Mouse (Mus musculus) forebrain, embryonic 15.5 days (tissue): ENCODE results near the gene Kxd1. TPM values are rescaled to one million over a fixed set of nuclear protein-coding genes. Genes with fewer than 3 reads are reported as not detected.

Source experiments
- ATAC-seq: fragments of 200-750 bp; cut with Nextera tagmentation; replicated peaks from 2 replicates; pipeline ENCODE4 v1.8.0; 2017; ENCODE audit warnings: mild to moderate bottlenecking, moderate TSS enrichment, moderate library complexity
- H3K27ac ChIP-seq: fragments of 300-500 bp; sonication (generic); replicated peaks from 2 replicates; pipeline ENCODE4 v1.5.1; 2015; ENCODE audit warnings: mild to moderate bottlenecking, inconsistent platforms
- H3K27me3 ChIP-seq: fragments of 300-500 bp; sonication (generic); 2 replicates; pipeline ENCODE4 v1.6.1; 2015; ENCODE audit warnings: inconsistent platforms
- H3K36me3 ChIP-seq: fragments of 300-500 bp; sonication (generic); 2 replicates; pipeline ENCODE4 v1.6.1; 2015; ENCODE audit warnings: mild to moderate bottlenecking, inconsistent platforms
- H3K4me1 ChIP-seq: fragments of 300-500 bp; sonication (generic); 2 replicates; pipeline ENCODE4 v1.6.1; 2015; ENCODE audit warnings: inconsistent platforms
- H3K4me2 ChIP-seq: fragments of 300-500 bp; sonication (generic); replicated peaks from 2 replicates; pipeline ENCODE4 v1.6.1; 2015; ENCODE audit warnings: mild to moderate bottlenecking, inconsistent platforms
- H3K4me3 ChIP-seq: fragments of 300-500 bp; sonication (generic); 2 replicates; pipeline ENCODE4 v1.5.1; 2015; ENCODE audit warnings: mild to moderate bottlenecking, inconsistent platforms
- H3K9ac ChIP-seq: fragments of 300-500 bp; sonication (generic); replicated peaks from 2 replicates; pipeline ENCODE4 v1.6.1; 2015; ENCODE audit warnings: mild to moderate bottlenecking, inconsistent platforms
- H3K9me3 ChIP-seq: fragments of 300-500 bp; sonication (generic); 2 replicates; pipeline ENCODE4 v1.6.1; 2016; ENCODE audit warnings: inconsistent platforms
- WGBS: fragments of 180-500 bp; shearing (Covaris S2); methylation state at CpG from one replicate; pipeline ENCODE4 v1.1.7; 2015; ENCODE audit warnings: mixed read lengths; 5-methylcytosine and 5-hydroxymethylcytosine counted together
- polyA plus RNA-seq: library from polyadenylated mRNA; unstranded; fragments of >200 nt; fragmentation: Nextera tagmentation; extraction: Ambion mirVana; gene quantifications from 2 replicates; pipeline ENCODE4 v1.2.1, GENCODE M21; 2015

Gene Kxd1
- polyA plus RNA-seq, 1 experiment from 2014 or later = 49.8 TPM

DNA sequence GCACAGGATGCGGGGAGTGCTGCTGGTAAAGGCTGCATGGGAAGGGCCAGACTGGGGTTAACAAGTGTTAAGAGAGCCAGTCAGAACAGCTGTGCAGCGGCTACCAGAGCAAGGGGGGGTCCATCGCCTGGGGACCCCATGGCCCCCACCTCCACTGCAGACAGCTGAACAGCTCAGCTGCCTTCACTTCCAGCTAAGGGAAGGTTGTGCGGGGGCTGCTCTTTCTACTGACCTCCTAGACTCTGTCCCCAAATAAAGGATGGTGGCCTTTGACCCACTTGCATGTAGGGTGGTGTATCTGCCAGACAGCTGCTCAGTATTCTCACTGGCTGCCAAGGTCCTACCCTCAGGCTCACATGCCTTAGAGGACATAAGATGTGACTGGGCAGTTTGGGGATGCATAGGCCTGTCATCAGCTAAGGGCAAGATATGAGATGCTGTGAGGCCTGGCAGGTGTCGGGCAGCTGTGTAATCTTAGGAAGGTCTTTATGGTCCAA, 60.5 kb downstream of the Kxd1 start:
- no peaks in the 10 kb centered on the region for H3K27me3 ChIP-seq
- no peak overlapping the region for H3K9ac ChIP-seq
- H3K27ac ChIP-seq = no peak overlapping the region
- H3K4me3 ChIP-seq = no peak overlapping the region
- 84% methylated on average over 5 of the region's 5 CpGs for WGBS
- no peak overlapping the region for H3K4me2 ChIP-seq
- no peak for ATAC-seq
- H3K4me1 ChIP-seq = peaks cover 3% of the 10 kb centered on the region; the same call in 1 of the 2 replicates
- H3K9me3 ChIP-seq = no peaks in the 10 kb centered on the region
- no peaks in the 10 kb centered on the region for H3K36me3 ChIP-seq

DNA sequence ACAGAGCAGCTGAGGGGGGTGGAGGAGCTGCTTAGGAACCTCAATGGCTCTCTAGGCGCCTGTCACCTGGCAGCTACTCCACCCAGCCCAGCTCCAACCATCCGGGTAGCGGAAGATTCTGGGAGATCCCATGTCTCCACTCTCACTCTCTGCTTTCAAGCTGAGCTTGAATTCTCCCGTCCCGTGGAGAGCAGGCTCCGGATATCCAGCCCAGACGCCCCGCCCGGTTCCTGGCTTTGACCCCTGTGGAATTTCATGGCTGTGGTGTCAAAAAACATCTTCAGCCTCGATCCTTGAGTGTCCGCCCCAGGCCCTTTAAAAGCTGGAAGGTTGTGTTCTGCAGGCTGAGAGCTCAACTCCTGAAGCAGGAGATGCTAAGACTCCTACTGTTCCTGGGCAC, 61.0 kb downstream of the Kxd1 start:
- ATAC-seq = no peak
- Histone ChIP-seq H3K9ac (no peak overlapping the region), H3K36me3 (no peaks in the 10 kb centered on the region), H3K9me3 (no peaks in the 10 kb centered on the region), H3K4me3 (no peak overlapping the region), H3K27ac (no peak overlapping the region), H3K4me1 (peaks cover 3% of the 10 kb centered on the region; the same call in 1 of the 2 replicates), H3K27me3 (no peaks in the 10 kb centered on the region), H3K4me2 (no peak overlapping the region)
- 82% methylated on average over 11 of the region's 11 CpGs for WGBS

DNA sequence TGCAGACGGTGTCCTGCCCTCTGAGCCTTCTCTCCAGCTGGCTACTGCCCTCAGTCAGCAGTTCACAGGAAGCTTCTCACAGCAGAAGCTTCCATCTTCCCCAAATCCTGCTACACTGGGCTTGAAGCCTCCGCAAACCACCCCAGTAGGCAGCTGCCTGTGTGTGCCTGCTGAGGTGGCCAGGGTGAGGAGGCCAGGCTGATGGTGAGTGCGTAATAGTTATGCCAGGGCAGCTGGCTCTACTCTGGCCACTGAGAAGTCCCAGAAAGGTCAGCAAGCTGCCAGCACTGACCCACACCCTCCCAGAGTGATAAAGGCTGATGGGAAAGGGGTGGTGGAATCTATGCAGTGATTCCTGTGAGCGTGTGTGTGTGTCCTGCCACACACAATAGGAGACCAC, 61.5 kb downstream of the Kxd1 start:
- H3K4me2 ChIP-seq = no peak overlapping the region
- H3K27ac ChIP-seq = no peak overlapping the region
- H3K36me3 ChIP-seq = no peaks in the 10 kb centered on the region
- WGBS = 90% methylated on average over 4 of the region's 4 CpGs
- no peaks in the 10 kb centered on the region for H3K27me3 ChIP-seq
- no peak overlapping the region for H3K4me3 ChIP-seq
- no peak overlapping the region for H3K9ac ChIP-seq
- H3K4me1 ChIP-seq = peaks cover 3% of the 10 kb centered on the region; the same call in 1 of the 2 replicates
- no peaks in the 10 kb centered on the region for H3K9me3 ChIP-seq
- no peak for ATAC-seq

DNA sequence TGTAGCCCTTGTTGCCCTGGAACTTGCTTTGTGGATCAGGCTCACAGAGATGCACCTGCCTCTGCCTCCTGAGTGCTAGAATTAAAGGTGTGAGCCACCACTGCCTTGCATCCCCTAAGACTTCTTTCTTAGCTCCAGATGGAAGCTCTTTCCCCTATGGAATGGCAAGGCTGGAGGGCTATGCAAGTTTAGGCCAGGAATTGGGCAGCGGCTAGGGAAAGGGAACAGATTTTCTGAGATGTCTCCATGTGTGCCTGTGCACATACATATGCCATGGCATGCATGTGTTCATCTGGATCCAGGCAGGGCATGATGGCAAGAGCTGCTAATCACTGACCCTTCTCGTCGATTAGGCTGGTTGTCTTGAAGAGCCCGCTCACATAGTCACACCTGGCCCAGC, 62.1 kb downstream of the Kxd1 start:
- H3K27me3 ChIP-seq = no peaks in the 10 kb centered on the region

DNA sequence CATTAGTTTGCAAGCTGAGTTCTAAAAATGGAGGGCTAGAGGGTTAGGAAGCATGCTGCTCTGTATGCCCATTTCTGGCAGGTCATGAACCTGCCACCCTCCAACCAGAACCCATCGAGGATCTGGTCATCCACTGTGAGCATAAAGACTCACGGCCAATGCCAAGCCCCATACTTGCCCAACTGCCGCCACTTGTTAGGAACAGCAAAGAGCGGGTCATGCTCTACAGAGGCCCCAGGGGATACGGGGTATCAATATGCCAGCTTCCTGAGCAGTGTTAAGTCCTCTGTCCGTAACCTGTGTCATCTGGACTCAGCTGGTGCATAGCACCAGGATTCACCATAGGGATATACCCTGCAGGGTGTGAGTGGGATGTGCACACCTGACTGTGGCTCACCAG, 63.6 kb downstream of the Kxd1 start:
- Histone ChIP-seq H3K36me3 (no peaks in the 10 kb centered on the region), H3K4me3 (no peak overlapping the region), H3K27me3 (no peaks in the 10 kb centered on the region), H3K9ac (no peak overlapping the region), H3K4me2 (no peak overlapping the region), H3K27ac (no peak overlapping the region), H3K9me3 (no peaks in the 10 kb centered on the region), H3K4me1 (no peaks in the 10 kb centered on the region; the same call in 1 of the 2 replicates)
- 94% methylated on average over 6 of the region's 6 CpGs for WGBS
- no peak for ATAC-seq

More for the DNA sequence above, 62.1 kb downstream of the Kxd1 start:
- ATAC-seq = no peak
- no peak overlapping the region for H3K9ac ChIP-seq
- H3K4me3 ChIP-seq = no peak overlapping the region
- no peaks in the 10 kb centered on the region for H3K36me3 ChIP-seq
- H3K27ac ChIP-seq = no peak overlapping the region
- H3K4me2 ChIP-seq = no peak overlapping the region
- H3K9me3 ChIP-seq = no peaks in the 10 kb centered on the region
- peaks cover 3% of the 10 kb centered on the region; the same call in 1 of the 2 replicates for H3K4me1 ChIP-seq
- WGBS = 93% methylated on average over 4 of the region's 4 CpGs

DNA sequence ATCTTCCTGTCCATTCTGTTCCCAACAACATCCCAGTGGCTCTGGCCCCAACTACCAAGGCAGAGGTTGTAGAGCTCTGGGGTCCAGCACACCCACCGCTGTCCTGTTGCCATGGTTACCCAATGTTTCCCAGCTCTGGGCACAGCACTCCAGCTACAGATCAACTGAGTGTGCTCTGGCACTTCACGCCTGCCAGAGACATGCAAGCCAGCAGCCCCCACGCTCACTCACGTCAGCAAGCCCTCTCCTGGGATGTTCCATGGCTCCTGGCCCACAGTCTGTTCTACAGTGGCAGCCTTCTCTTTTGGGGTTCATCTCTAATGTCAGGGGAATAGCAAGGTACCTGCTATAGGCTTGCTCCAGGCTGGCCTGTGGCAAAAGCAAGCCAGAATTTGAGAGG, 64.5 kb downstream of the Kxd1 start:
- 58% methylated on average over 4 of the region's 4 CpGs for WGBS
- Histone ChIP-seq H3K27me3 (no peaks in the 10 kb centered on the region), H3K4me3 (no peak overlapping the region), H3K4me1 (no peaks in the 10 kb centered on the region; the same call in 1 of the 2 replicates), H3K4me2 (no peak overlapping the region), H3K36me3 (no peaks in the 10 kb centered on the region), H3K27ac (no peak overlapping the region), H3K9ac (no peak overlapping the region), H3K9me3 (no peaks in the 10 kb centered on the region)
- no peak for ATAC-seq

DNA sequence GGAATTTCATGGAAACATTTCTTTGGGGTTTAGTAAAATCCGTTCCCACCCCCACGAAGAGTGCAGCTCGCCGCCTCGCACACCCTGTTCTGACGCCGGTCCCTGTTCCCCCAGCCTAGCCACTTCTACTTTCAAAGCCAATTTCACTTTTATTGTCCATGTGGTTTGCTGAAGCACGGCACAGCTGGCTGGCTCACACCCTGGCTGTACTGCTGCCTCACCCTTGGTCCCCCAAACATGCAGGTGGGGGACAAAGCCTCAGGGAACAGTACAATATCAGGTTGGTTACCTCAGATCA, 65.3 kb downstream of the Kxd1 start:
- Histone ChIP-seq H3K4me1 (no peaks in the 10 kb centered on the region; the same call in 1 of the 2 replicates), H3K4me3 (no peak overlapping the region), H3K4me2 (no peak overlapping the region), H3K27ac (no peak overlapping the region), H3K9ac (no peak overlapping the region), H3K9me3 (no peaks in the 10 kb centered on the region), H3K36me3 (no peaks in the 10 kb centered on the region), H3K27me3 (no peaks in the 10 kb centered on the region)
- WGBS = 92% methylated on average over 8 of the region's 8 CpGs
- no peak for ATAC-seq

DNA sequence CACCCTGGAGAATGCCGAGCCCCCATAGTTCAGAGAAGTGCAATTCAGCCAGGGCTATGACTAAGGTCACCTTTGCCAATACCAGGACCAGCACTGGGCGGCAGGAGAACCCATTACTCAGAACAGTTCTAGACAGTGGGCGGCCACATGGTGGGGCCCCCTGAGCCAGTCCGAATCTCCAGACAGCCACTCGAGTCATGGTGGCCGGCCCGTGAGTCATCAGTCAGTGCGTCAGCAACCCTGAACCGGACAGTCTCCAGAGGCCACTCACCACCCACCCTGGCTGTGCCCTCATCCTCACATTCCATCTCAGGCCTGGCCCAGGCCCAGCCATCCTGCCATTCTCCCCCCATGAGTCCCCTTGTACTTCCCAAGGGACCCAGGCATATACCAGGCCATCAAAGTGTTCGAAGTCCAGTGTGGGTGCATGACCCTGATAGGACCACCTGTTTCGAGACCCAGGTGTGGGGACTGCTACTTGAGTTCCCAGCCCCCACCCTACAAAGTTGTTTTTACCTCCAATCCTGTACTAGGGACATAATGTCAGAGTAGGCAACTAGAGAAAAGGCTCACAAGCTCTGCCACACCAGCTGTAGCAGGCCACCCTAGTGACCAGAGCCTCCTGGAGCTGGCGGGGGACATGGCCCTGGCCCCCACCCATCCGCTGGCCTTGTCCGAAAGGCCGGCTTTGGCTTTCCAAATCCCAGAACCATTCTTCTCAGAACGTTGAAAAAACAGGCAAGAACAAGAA, 65.8 kb downstream of the Kxd1 start:
- no peak for ATAC-seq
- no peaks in the 10 kb centered on the region; the same call in 1 of the 2 replicates for H3K4me1 ChIP-seq
- H3K9me3 ChIP-seq = no peaks in the 10 kb centered on the region
- H3K36me3 ChIP-seq = no peaks in the 10 kb centered on the region
- no peak overlapping the region for H3K9ac ChIP-seq
- no peak overlapping the region for H3K4me2 ChIP-seq
- no peak overlapping the region for H3K27ac ChIP-seq
- no peaks in the 10 kb centered on the region for H3K27me3 ChIP-seq
- WGBS = 91% methylated on average over 16 of the region's 16 CpGs
- no peak overlapping the region for H3K4me3 ChIP-seq

DNA sequence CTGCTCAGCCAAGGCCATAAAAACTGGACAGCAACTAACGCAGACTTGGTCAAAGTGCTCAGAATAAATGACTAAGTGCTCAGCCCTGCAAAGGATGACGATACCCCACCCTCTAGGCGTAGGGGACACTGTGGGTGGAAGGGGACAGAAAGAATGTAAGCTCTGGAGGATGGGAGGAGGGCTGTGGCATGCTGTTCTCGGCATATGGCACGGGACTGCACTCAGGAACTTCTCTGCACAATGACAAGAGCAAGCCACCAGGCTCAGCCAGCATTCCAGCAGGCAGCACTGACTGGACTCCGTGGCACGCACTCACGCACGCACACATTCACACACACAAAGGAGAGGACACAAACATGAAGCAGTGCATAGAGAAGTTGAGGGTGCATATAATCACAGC, 67.2 kb downstream of the Kxd1 start:
- 76% methylated on average over 9 of the region's 9 CpGs for WGBS
- Histone ChIP-seq H3K27ac (no peak overlapping the region), H3K4me1 (no peaks in the 10 kb centered on the region; the same call in 1 of the 2 replicates), H3K4me2 (no peak overlapping the region), H3K9me3 (no peaks in the 10 kb centered on the region), H3K9ac (no peak overlapping the region), H3K4me3 (no peak overlapping the region), H3K36me3 (no peaks in the 10 kb centered on the region), H3K27me3 (no peaks in the 10 kb centered on the region)
- no peak for ATAC-seq

DNA sequence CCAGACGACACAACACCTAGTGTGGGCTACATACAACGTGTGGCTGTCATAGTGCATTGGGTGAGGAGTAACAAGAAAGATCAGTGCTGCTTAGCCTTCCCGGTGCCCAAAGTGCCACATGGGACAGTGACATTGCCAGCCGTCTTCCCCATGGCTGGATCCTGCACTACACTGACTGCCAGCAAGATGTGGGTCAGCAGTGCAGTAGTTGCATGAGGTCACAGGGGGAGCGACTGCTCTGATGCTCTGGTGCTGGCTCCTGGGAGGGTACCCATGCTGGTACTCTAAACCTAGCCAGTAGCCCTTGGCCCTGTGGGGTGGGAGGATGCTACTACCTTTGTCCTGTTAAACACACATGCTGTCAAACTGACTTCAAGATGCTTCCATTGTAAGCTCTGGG, 67.6 kb downstream of the Kxd1 start:
- 93% methylated on average over 5 of the region's 5 CpGs for WGBS
- Histone ChIP-seq H3K4me2 (no peak overlapping the region), H3K27ac (no peak overlapping the region), H3K9me3 (no peaks in the 10 kb centered on the region), H3K27me3 (no peaks in the 10 kb centered on the region), H3K9ac (no peak overlapping the region), H3K4me3 (no peak overlapping the region), H3K36me3 (no peaks in the 10 kb centered on the region), H3K4me1 (no peaks in the 10 kb centered on the region; the same call in 1 of the 2 replicates)
- ATAC-seq = no peak

DNA sequence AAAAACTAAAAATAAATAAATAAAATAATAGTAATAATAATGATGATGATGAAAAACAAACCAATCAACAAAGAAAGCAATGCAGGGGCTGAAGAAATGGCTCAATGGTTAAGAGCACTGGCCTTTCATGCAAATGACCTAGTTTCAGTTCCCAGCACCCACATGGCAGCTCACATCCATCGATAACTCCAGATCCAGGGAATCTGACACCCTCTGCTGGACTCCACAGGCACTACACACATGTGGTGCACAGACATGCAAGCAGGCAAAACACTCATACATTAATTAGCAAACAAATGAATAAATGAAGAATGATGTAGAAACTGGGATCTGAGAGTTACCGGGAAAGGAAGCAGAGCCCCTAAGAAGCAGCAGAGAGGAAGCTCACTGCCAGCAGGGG, 68.1 kb downstream of the Kxd1 start:
- 94% methylated on average over 2 of the region's 2 CpGs for WGBS
- no peaks in the 10 kb centered on the region for H3K9me3 ChIP-seq

DNA sequence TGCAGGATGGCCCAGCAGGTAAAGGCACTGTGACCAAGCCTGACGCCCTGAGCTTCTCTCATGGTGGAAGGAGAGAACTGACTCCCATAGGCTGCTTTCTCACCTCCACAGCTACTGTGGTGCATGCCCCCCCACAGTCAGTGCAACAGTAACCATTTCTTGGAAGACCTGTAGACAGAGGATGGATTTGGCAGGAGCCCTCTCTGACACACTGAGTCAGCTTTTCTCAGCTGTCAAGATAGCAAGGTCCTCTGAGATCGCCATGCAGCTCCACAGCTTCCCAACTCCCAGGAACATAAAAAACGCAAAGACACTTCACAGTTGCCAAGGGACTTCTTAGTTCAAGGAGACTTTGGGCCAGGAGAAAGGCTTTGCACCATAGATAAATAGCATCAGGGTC, 69.3 kb downstream of the Kxd1 start:
- Histone ChIP-seq H3K27me3 (no peaks in the 10 kb centered on the region), H3K4me3 (no peak overlapping the region), H3K9me3 (no peaks in the 10 kb centered on the region), H3K4me1 (no peaks in the 10 kb centered on the region; the same call in 1 of the 2 replicates), H3K36me3 (no peaks in the 10 kb centered on the region), H3K9ac (no peak overlapping the region), H3K4me2 (no peak overlapping the region), H3K27ac (no peak overlapping the region)
- no peak for ATAC-seq
- WGBS = 85% methylated on average over 3 of the region's 3 CpGs

More for the DNA sequence above, 68.1 kb downstream of the Kxd1 start:
- H3K36me3 ChIP-seq = no peaks in the 10 kb centered on the region
- H3K4me1 ChIP-seq = no peaks in the 10 kb centered on the region; the same call in 1 of the 2 replicates
- no peak overlapping the region for H3K4me3 ChIP-seq
- H3K4me2 ChIP-seq = no peak overlapping the region
- no peaks in the 10 kb centered on the region for H3K27me3 ChIP-seq
- H3K27ac ChIP-seq = no peak overlapping the region
- ATAC-seq = no peak
- H3K9ac ChIP-seq = no peak overlapping the region
